Mouse (Mus musculus) erythroblast, adult 5-6 weeks (primary cell): Measurements from ENCODE around the gene Ndufb8. TPM values are rescaled to one million over a fixed set of nuclear protein-coding genes. Genes with fewer than 3 reads are reported as not detected.

Source experiments
- ATAC-seq: replicated peaks from 2 replicates; pipeline ENCODE4 v1.8.0; 2016; ENCODE audit warnings: moderate number of reproducible peaks, mild to moderate bottlenecking, moderate TSS enrichment, inconsistent platforms; ENCODE audit not compliant: poor library complexity, low FRiP score, severe bottlenecking
- total RNA-seq, 2 experiments: library from RNA; stranded (forward) in 1 of 2; stranded (reverse) in 1 of 2; fragments of 150-400 nt in 1 of 2; fragments of 200-764, 138-1000 nt in 1 of 2; gene quantifications; 2 replicates each; pipeline versions ENCODE4 v1.2.3 to v1.2.4; 2015 to 2017; ENCODE audit warnings: low replicate concordance in 2 of 2

Ndufb8 gene
- total RNA-seq, 2 experiments from 2014 or later, result 60.4 to 127 TPM

- no peak for ATAC-seq
Observed at GRCm38 (mm10) chr19:44542694-44543178, 12.5 kb downstream of the Ndufb8 start.

- no peak for ATAC-seq
Observed at GRCm38 (mm10) chr19:44537416-44537815, 17.8 kb downstream of the Ndufb8 start.

- no peak for ATAC-seq
Observed at GRCm38 (mm10) chr19:44535376-44535775, 19.9 kb downstream of the Ndufb8 start.

GRCm38 (mm10) chr19:44530018-44530417 is 25.2 kb downstream of the Ndufb8 start:
- ATAC-seq, result no peak

DNA sequence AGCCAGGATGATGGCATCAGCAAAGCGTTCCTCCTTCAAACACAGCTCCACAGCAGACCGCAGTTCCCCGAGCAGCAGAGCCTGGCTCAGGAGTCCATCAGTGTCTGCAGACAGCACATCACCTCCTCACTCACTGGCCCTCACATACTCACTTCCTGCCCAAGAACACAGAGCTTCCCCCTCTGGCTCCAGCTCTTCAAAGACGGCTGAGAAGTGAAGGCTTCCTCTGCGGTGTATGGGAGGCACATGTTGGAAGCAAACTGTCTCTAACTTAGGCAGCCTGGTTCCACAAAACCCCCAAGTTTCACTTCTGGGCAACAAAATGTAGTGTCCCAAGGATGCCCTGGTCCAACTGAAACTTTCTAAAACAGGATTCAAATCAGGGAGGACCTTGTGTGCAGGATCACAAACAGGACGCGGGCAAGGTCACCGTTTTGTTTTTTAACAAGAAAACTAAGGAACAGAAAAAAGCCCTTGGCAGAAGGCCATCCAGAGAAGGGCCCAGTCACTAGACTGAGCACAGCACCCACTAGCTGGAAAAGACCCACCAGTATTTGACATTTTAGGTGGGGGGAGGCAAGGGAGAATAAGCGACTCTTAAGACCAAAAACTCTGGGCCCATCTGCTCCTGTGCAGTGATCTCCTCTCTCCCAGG is 29.6 kb downstream of the Ndufb8 start:
- ATAC-seq, result no peak

DNA sequence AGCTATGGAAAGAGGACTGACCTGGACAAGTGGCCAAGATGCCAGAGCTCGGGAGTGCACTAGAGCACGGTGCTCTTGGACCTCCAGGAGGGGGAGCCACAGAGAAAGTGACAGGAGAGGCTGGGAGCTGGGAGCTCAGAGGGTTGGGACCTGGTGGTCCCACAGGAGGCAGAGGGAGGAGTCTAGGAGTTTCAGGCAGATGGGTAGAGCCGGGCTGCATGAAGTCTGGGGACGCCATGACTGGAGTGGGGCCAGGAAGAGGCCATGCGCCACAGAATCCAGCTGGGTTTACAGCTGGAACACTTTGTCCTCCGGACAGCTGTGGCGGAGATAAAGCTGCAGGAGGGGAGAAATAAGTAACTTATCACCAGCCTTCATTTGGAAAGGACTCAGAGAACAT is 36.1 kb downstream of the Ndufb8 start:
- ATAC-seq, result no peak

GRCm38 (mm10) chr19:44517996-44518768 is 37.1 kb downstream of the Ndufb8 start:
- no peak for ATAC-seq

- ATAC-seq, result no peak
Observed at GRCm38 (mm10) chr19:44515769-44516168, 39.5 kb downstream of the Ndufb8 start.

DNA sequence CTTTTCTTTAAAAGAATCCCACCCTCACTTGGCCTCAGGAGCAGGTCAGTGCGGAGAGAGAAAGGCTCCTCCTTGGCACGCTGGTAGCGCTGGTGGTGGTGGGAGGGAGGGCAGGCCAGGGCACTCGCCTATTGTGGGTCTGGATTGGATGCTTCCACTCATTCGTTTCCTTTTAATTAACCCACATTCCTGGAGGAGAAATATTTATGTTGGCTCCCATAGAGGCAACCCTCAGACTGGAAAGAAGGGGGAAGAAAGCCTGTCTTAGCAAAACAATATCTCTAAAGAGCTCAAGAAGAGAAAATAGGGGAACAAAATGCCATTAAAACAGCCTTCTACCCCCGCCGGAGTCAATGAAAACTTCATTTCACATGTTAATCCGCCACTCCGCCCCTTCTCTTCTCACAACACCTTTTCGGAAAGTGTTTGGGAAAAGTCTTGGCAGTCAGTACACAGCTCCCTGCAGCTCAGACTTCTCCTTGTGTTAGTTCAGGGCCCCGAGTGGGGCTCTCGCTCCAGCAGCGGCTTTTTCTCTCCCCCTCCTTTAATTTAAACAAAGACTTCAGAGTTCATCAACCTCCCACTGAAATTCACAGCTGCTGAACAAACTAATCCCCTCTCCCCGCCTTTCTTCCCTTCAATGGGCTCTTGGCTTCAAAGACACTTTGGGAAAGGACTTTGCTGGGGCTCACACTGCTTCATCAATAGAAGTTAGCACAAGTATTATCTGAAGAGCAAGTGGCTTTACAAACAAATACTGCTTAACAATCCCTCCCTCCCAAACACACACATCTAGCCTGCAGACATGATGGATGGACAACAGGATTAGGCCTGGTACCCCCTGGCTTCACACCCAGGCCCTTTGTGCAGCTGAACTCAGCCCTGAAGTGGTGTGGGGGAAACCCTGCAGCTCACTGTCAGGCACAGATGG is 40.5 kb downstream of the Ndufb8 start:
- no peak for ATAC-seq

- no peak for ATAC-seq
Observed at GRCm38 (mm10) chr19:44513921-44514482, 41.2 kb downstream of the Ndufb8 start.

DNA sequence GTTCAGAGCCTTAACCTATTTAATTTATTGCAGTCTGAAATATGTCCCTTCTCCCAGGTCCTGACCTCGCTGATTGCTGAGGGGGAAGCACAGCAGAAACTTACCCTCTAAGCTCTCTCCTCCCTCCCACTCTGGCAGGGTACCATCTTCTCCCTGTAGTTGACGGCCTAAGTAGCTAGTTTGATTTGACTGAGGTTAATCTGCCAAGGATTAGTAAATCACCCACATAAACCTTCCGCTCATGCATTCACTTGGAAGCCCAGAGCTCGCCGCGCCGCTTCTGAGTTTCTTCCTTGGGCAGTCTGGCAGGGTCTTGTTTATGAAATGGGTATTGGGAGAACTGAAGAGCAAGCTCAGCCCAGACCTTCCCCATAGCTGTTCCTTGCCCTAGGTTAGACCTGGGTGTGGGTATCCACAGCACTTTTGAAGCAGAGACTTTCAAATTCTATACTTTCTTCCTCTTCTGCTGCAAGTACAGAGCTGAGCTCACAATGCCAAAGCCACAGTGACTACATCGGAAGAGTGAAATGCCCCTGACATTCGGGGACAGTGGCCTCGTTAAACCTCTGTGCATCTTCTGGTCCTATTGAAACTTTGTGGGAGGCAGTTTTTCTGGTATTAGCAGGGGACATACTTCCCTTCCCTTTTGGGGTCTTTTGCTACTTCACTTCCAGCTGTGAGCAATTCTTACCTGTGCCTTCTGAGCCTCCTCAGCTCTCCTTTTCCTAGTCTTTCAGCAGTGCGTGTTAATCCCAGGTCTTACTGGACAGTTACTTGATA is 42.0 kb downstream of the Ndufb8 start:
- no peak for ATAC-seq

DNA sequence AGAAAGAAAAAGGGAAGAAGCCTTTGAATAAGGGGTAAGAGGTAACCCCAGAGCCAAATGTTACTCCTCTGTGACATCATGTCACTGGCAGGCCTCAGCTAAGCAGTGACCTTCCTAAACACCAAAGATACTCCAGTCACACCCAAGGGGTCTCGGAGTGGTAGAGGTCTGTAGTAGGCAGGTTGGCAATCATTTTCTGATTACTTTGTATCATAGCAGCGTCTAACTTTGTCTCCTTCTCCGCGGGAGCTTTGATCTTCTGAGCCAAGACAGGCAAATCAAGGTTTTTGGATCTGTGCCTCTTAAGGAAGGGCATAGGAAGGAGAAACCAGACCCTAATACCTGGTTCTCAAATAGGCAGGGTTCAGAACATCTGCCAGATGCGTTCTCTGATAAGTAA is 42.6 kb downstream of the Ndufb8 start:
- ATAC-seq, result no peak

- ATAC-seq, result no peak
Observed at GRCm38 (mm10) chr19:44511451-44512231, 43.6 kb downstream of the Ndufb8 start.

GRCm38 (mm10) chr19:44510534-44511175 is 44.6 kb downstream of the Ndufb8 start:
- no peak for ATAC-seq

DNA sequence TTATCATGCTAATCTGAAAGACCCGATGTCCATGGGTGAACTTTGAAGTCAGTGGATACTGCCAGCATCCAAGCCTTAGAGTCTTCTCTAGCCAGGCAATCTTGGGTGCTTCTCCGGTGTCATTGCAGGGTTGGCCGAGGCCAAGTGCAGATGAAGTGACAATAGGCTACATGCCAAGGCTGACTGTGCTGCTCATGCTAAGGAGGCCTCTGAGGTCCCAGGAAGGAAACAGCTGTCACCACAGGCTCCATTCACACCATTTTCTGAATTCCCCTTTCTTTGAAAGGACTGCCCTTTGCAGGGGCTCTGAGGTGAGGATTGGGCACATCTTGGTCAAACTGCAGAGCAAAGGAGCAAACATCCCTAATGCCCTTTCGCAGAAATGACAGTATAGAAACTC is 52.5 kb downstream of the Ndufb8 start:
- ATAC-seq, result no peak

GRCm38 (mm10) chr19:44501925-44502324 is 53.3 kb downstream of the Ndufb8 start:
- no peak for ATAC-seq

- ATAC-seq, result no peak
Observed at GRCm38 (mm10) chr19:44500240-44500639, 55.0 kb downstream of the Ndufb8 start.

GRCm38 (mm10) chr19:44498936-44499335 is 56.3 kb downstream of the Ndufb8 start:
- no peak for ATAC-seq
